Mouse (Mus musculus): ENCODE data around the gene Slc6a17. TPM values are rescaled to one million over a fixed set of nuclear protein-coding genes. Genes with fewer than 3 reads are reported as not detected.

Gene Slc6a17
- total RNA-seq, 2 experiments from 2014 or later = not detected

DNA sequence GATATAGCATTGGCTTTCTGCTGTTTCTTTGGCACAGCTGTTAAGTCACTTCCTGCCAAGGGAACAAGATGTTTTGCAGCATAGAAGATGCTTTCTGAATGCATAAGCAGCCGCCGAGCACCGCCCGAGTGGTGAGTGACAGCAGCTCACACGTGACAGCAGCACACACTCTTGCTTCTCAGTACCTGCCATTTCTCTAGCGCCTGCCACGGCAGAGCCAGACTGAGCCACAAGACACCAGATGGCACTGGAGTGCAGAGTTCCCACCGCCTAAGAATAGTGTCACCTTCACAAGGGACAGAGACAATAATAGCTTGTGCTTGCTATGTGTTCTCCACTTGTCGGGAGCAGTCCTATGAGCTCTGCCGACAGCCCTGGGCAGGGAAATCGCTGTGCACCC is 34.5 kb downstream of the Slc6a17 start:
- no peak for ATAC-seq (replicated peaks; ENCODE audit: low FRiP score, low TSS enrichment, poor library complexity, severe bottlenecking)

DNA sequence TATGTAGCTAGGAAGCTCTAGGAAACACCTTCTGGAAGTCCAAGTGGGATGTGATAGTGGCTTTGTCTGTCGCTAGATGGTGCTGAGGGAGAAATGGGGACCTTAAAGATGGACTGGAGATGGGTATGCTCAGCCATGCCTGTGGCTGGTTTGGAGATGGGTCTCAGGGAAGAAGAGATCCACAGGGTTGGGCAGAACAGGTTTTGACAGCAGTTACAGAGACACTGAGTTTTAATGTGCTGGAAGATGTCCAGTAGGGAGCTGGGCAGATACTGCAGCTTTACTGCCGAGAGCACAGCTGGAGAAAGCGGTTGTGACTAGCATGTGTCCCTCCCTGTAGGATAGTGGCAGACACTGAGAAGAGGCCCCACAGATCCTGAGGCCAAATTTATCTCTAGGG is 37.2 kb downstream of the Slc6a17 start:
- ATAC-seq (replicated peaks; ENCODE audit: low FRiP score, low TSS enrichment, poor library complexity, severe bottlenecking) = peak; percentile 61; the same call in 1 of the 2 replicates

DNA sequence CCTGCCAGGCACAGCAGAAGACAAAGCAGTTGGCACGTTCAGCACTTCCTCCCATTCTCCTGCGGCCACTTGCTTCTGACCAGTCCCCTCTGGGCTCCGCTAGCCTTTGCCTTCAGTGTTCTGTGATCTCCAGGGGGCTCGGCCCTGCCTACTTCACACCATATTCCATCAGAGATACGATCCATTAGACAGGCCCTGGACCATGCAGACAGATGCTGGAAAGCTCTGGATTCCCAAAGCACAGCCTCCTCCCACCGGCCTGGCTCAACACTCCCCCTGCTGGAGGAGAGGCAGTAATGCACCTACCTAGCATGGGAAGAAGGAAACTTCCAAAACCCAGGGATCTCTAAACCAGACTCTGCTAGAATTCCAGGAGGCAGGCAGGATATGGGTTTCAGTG is 45.6 kb downstream of the Slc6a17 start:
- peak; percentile 77 for ATAC-seq (replicated peaks; ENCODE audit: low FRiP score, low TSS enrichment, poor library complexity, severe bottlenecking)

DNA sequence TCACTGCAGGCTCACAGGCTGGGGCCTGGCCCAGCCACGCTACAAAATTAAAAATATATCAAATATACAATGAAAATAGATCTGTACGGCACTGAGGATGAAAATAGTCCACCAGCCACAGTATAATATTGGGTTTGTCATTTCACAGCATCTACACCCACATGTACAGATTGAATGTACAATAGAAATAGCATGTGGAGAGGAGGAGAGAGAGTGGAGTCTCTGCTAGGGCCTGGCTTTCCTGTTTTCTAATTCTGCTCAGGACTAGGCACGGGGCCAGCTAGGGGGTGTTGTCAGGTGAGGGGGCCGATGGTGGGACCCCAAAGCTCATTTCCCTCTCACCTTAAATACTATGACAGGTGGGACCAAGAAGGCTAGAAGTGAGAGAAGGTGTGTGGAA is 48.8 kb downstream of the Slc6a17 start:
- no peak for ATAC-seq (replicated peaks; ENCODE audit: low FRiP score, low TSS enrichment, poor library complexity, severe bottlenecking)

DNA sequence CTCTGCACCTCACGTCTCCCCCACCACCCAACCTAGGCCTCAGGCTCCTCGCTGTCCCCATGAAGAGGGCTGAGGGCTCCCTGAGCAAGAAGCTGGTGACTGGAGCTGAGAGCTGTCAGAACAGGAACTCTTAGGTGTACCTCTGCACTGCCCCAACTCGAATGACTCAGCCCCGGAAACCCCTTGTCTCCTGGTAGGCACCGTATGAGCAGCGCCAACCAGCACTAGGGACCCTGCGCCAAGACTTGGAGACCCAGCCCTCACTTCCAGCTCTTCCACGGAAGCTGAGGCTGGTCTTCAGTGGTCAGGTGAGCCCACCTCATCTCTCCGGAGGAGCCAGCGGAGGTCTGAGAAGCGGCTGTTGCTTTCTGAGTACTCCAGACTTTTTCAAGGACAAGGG is 49.7 kb downstream of the Slc6a17 start:
- ATAC-seq (replicated peaks; ENCODE audit: low FRiP score, low TSS enrichment, poor library complexity, severe bottlenecking) = no peak

DNA sequence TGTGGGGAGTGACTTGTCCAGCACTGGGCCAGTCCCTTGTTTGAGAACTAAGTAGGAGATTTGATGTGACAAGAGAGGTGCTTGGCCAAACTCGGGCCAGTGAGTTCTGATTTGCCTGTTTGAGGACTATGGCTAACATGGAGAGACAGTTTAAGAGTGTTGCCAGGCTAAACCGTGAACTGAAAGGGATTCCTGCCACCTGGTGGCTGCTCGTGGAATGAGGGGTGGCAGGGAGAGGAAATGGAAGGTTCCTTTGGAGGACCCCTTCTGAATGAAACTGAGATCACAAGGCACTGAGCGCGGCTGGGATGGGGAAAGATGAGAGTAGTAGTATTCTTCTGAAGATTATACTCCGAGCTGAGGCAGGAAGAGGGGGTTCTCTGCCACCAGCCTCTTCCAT is 51.2 kb downstream of the Slc6a17 start:
- ATAC-seq (replicated peaks; ENCODE audit: low FRiP score, low TSS enrichment, poor library complexity, severe bottlenecking) = peak; percentile 61; the same call in 1 of the 2 replicates

DNA sequence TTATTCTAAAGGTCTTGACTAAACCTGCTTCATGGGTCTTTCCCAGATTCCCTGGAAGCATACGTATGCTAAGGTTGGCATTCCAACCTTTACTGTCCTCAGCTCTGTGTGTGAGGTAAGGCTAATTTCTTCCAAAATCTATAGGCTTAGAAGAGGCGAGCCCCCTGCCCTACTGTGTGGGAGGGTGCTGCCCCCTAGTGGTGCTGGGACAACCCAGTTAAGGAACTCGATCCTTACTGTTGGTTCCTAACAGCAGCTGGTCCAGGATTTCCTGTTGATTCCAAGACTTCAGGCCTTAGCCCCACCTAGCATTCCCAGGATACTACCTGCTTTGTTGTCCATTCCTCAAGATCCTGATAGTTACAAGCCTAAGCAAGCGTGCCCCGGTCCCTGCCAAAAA is 55.7 kb downstream of the Slc6a17 start:
- peak; percentile 65; the same call in 1 of the 2 replicates for ATAC-seq (replicated peaks; ENCODE audit: low FRiP score, low TSS enrichment, poor library complexity, severe bottlenecking)

DNA sequence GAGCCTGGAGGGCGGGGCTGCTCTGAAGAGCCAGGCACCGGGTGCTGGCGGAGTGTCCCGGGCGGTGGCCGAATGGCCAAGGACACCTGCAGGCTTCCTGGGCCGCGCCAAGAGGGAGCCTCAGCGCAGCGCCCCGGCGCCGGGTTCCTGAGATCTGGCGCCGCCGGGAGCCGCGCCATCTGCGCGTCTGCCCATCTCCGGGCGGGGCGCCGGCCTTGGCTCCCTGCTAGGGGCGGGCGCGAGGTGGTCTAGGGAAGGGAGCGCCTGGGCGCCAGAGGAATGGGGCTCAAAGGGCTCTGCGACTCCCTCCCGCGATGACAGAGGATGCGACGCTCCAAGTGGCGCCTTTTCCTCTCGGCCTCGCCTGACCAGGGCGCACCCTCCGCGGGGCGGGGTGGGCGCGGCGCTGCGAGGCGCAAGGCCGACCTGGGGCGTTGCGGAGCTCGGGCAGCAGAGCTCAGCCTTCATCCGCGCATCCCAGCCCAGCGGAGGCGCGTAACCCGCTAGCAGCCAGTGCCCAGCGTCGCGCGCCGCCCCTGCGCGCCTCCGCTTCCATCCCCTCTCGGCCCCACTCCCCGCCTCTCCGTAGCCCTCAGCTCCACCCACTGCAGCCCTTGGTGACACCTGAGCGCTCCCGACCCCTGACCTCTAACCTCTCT is 57.9 kb downstream of the Slc6a17 start:
- no peak for ATAC-seq (replicated peaks; ENCODE audit: low FRiP score, low TSS enrichment, poor library complexity, severe bottlenecking)

DNA sequence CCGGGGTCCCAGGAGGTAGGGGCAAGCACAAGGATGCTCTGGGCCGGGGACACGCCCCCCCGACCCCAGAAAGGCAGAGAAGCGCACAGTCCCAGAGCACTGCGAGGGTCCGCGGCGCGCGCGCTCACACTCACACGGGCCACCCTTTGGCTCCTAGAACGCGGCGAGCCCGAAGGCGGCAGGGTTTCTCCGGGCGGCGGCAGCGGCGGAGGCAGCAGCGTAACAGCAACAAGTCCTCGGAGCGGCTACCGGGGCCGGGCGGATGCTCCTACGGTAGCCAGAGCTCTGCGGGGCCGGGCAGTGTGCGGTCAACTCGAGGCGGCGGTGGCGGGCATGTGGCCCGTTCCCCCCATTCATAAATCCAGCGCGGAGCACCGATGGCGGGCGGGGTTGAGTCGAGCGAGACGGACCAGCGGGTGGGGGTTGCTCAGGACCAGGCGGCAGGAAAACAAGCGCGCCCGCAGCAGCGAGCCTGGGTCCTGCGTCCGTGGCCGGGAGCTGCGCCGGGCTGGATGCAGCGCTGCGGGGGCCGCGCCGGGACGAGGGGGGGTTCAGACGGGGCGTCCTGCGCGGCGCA is 58.5 kb downstream of the Slc6a17 start, which contains the start of gene Kcnc4:
TSS of gene Kcnc4 (minus strand) at position 357 of the 577 bp plus-strand sequence.
- no peak for ATAC-seq (replicated peaks; ENCODE audit: low FRiP score, low TSS enrichment, poor library complexity, severe bottlenecking)

DNA sequence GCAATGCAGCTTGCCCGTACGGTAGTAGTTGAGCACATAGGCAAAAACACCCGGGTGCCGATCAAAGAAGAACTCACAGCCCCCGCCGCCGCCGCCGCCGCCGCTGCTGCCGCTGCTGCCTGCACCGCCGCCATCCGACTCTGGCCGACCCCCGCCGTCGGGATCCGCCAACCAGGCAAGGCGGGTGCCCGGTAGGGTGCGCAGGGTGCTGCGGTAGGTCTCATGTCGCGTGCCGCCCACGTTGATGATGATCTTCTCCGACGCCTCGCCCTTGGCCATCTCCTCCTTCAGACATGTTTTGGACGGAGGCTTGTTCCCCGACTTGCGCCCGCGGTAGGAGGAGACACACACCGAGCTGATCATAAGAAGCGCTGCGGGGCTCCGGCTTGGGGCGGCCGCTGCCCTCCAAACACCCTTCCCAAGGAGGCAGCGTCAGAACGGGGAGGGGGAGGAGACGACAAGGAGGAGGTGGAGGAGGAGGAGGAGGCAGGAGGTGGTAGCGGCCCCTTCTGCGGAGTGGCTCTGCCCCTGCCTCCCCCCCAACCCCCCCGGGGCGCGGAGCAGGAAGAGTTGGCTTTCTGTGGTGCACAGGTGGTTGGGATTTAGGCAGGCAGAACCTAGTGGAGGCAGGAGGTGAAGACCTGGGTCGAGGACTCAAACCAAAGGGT is 59.2 kb downstream of the Slc6a17 start:
- no peak for ATAC-seq (replicated peaks; ENCODE audit: low FRiP score, low TSS enrichment, poor library complexity, severe bottlenecking)

DNA sequence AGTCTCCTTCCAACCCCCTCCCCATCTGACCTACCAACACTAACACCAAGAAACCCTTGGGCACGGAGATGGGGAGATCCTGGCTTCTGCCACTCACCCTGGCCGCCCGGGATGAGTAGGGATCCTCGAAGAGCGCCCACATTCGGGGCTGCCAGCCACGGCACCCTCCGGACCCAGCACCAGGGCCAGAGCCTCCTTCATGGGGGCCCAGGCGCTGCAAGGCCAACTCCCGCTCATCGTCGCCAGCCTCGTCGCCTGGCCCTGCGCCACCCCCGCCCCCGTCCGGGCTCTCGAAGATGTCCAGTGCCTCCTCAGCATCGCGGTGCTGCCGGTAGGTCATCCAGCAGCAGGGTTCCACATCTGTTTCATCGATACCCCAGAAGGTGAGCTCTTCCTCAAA is 59.7 kb downstream of the Slc6a17 start:
- no peak for ATAC-seq (replicated peaks; ENCODE audit: low FRiP score, low TSS enrichment, poor library complexity, severe bottlenecking)

DNA sequence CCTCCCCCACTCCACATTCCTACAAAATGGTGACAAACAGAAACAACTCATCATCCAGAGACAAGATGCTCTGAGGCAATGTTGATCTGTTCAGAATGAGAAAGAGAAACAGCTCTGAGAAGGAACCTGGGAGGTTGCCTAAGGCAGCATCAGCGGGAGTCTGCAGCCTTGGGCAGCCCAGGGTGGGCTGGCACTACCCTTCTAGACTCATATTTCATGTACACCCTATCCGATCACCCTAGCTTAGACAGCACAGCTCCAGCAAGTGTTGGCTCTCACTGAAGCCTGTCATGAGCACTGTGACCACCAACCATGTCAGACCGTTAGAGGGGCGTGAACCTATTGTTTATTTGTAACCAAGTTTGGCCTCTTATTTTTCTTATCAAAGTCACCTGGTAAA is 63.5 kb downstream of the Slc6a17 start:
- ATAC-seq (replicated peaks; ENCODE audit: low FRiP score, low TSS enrichment, poor library complexity, severe bottlenecking) = no peak

DNA sequence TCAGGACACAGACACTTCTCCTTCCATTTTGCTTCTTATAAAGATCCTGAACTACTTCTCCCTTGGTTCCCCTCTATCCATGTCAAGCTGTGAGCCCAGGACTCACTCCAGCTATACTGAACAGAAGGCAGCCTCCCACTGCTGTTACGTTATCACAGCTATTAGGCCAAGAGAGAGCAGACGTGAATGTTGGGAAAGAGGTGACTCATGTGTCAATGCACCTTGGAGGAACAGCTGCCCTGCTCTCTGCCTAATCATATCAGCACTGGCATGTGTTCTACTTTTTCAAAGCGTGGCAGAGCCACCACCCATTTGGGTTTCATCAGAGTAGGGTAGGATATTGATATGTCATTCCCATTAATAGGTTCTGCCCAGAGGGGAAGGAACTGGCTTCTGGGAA is 71.0 kb downstream of the Slc6a17 start:
- ATAC-seq (replicated peaks; ENCODE audit: low FRiP score, low TSS enrichment, poor library complexity, severe bottlenecking) = no peak

DNA sequence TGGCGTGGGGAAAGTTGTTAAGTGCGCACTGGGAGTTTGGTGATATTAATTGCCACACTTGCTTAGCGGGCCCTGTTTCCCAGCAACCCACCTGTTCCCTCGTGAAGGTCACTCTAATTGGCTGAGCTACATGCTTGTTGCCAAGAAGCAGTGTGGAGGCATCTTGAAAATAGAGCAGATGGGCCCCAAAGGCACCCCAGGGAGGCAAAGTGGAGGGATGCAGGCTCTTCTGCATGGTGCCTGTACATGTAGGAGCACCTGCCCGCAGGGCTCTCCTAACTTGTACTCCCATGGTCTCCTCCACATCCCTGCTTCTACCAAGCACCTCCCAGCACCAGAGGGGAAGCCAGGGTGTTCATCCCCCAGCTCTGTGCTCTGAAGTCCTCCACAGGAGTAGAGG is 74.0 kb downstream of the Slc6a17 start:
- no peak for ATAC-seq (replicated peaks; ENCODE audit: low FRiP score, low TSS enrichment, poor library complexity, severe bottlenecking)

DNA sequence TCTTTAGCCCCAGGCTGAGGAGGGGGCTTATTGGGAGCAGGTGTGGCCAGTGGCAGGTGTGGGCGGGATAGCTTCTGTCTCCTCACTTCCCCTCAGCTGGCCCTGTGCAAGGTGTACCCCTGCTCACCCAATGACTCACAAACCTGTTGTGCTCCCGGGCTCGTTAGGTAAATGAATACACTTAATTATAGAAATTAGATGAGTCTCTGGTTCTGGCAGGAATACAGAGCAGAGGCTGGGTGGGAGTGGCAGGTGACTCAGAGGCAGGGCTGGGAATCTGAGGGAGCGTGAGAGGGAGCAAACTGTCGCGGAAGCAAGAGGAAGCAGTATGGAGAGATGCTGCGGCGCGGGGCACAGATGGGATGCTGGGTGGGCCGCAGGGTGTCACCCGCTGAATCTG is 75.6 kb downstream of the Slc6a17 start:
- ATAC-seq (replicated peaks; ENCODE audit: low FRiP score, low TSS enrichment, poor library complexity, severe bottlenecking) = no peak

DNA sequence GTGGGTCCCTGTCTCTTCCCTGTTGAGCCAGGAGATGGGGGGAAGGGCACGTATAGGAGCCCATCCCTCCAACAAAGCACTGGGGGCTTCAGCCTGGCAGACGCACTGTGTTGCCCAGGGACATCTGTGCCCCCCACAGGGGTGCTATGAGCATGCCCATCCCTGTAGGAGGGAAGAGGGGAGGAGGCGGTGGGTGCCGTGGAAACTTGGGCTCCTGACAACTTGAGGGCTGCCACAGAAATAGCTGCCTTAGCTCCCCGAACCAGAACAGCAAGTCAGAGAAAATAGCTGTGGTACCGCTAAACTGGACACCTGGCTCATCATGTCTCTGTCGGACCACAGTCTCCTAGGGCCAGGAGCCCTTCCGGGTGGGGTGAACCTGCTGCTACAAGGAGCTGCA is 76.5 kb downstream of the Slc6a17 start:
- ATAC-seq (replicated peaks; ENCODE audit: low FRiP score, low TSS enrichment, poor library complexity, severe bottlenecking) = no peak

DNA sequence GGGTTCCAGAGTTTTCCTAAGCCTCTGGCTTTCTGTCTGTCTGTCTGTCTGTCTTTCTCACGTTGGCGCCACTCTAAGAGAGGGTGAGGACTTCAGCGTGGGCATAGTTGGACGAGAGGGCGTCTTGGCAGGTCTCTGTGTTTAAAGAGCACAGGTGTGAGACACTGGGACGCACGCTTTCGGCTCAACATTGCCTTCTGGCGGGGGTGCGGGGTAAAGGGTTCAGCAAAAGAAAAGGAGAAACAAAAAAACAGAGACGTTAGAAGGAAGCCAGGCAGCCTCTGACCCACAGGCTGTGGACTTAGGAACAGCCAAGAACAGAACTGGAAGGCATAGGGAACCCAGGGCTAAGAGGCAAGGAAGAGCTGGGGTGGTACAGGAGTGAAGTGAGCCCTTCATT is 78.5 kb downstream of the Slc6a17 start:
- no peak for ATAC-seq (replicated peaks; ENCODE audit: low FRiP score, low TSS enrichment, poor library complexity, severe bottlenecking)

DNA sequence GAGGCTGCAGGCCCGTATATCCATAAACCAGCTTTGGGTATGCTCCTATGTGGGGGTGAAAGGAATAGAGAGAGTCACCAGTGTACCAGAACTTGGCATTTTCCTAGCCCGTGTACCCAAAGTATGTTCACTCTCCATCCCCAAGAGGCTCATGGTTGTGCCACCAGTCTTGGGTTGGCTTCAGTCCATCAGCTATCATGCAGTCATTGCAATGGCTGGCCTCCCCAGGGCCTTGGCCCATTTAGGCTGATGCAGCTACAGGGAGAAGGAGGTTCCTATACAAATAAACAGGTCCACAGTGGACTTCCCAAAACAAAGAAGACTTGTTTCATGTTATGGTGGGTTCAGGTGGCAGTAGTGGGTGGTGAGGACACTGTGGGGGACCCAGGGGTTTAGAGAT is 80.2 kb downstream of the Slc6a17 start:
- ATAC-seq (replicated peaks; ENCODE audit: low FRiP score, low TSS enrichment, poor library complexity, severe bottlenecking) = no peak

DNA sequence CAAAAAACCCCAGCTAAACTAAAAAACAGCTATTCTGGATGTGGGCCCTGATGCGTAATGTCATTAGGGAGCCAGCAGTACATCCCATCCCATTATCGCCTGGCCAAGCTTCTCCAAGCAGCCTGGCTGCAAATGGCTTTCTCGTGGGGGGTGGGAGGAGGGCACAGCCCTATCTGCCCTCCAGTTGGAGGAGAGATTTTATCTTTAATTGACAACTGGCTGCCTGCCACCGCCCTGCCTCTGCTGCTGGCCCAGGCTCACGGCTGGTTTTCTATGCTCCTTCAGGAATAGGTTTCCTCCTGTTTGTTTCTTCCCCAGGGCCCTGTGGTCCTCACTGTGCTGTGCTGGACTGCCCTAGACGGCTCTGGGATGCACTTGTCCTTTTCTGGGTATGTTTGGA is 81.4 kb downstream of the Slc6a17 start:
- ATAC-seq (replicated peaks; ENCODE audit: low FRiP score, low TSS enrichment, poor library complexity, severe bottlenecking) = no peak

DNA sequence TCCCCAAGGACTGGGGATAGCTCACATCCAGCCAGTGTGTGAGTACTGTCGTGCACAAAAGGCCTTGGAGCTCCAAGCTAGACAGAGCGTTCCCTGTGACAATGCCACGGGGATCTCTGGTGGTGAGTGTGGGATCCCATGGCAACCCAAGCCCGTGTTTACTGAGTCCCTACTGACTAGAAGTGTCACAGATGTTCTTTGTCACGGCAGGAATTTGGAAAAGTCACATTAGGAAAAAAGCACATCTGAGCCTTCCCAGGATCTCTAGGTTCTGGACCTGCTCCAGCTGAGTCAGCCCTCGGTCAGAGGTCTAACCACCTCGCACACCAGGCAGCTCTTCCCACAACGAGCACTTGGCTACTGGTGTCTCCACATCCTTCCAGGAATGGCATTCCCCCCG is 84.2 kb downstream of the Slc6a17 start:
- ATAC-seq (replicated peaks; ENCODE audit: low FRiP score, low TSS enrichment, poor library complexity, severe bottlenecking) = no peak

DNA sequence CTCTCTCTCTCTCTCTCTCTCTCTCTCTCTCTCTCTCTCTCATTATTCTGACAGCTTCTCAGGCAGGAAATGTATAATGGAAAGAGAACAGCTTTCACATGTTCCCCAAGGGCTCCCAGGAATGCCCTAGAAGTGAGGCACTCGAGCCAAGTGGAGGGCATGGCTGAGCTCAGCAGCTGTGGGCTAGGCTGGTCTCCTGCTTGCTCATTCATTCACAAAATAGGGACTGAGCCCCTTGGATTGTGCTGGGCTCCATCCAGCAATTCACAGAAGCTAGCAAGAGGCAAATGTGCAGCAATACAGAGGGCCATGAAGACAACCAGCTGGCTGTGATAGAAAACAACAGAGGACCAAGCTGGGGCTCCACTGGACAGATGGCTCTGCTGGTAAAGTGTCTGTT is 86.5 kb downstream of the Slc6a17 start:
- no peak for ATAC-seq (replicated peaks; ENCODE audit: low FRiP score, low TSS enrichment, poor library complexity, severe bottlenecking)

All from megakaryocyte-erythroid progenitor cell, adult 5-6 weeks (primary cell).